Mouse (Mus musculus) duodenum, adult 2 months (tissue): ENCODE data around the gene Olfr727. TPM values are rescaled to one million over a fixed set of nuclear protein-coding genes. Genes with fewer than 3 reads are reported as not detected.

Experiments used
- polyA plus RNA-seq: library from polyadenylated mRNA; depleted of rRNA; stranded (reverse); fragments of >200 nt; gene quantifications from 2 replicates; pipeline ENCODE4 v1.2.3, GENCODE M21; 2012; ENCODE audit warnings: low replicate concordance; rRNA removed

Gene Olfr727
- not detected in 2 replicates for polyA plus RNA-seq

GRCm38 (mm10) chr14:50122886-50123285, at the start of gene Olfr727:
Olfr727 (plus strand) TSS chr14:50123186.

GRCm38 (mm10) chr14:50090853-50091252, 32.1 kb upstream of the Olfr727 start, which contains the start of gene Olfr726:
Olfr726 (minus strand) TSS chr14:50090953.

GRCm38 (mm10) chr14:50142580-50142979, 19.6 kb downstream of the Olfr727 start, which contains the start of gene Olfr728:
Olfr728 (minus strand) TSS chr14:50142680.

DNA sequence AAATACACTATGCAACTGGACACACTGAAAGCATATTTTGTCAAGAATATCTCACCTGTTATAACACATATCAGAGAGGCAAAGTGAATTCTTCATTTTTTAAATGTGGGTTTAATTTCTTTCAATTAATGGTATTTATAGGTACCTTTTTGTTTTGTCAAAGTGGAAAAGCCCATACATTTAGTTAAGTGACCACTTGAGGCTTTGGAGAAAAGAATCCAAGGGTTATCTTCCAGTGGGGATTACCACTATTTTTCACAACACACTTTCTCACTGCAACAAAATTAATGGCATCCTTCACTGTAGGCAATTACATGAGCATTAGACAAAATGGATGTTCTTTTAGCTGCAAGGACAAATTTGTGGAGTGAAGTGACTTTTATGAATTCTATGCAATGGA, 29.8 kb downstream of the Olfr727 start, which contains the start of gene Olfr729:
Gene Olfr729, minus strand, starts transcription at position 101 of the 400 bp plus-strand sequence.

Other genes starting within 250 kb of the Olfr727 start
- not detected in 2 replicates for gene Olfr722, start 221.2 kb upstream of the Olfr727 start, polyA plus RNA-seq
- gene Olfr723, start 191.4 kb upstream of the Olfr727 start, polyA plus RNA-seq: not detected in 2 replicates
- gene Olfr724, start 159.9 kb upstream of the Olfr727 start, polyA plus RNA-seq: not detected in 2 replicates
- not detected in 2 replicates for gene Olfr725, start 82.8 kb upstream of the Olfr727 start, polyA plus RNA-seq
- not detected in 2 replicates for gene Olfr726, start 32.2 kb upstream of the Olfr727 start, polyA plus RNA-seq
- gene Olfr728, start 19.5 kb downstream of the Olfr727 start, polyA plus RNA-seq: not detected in 2 replicates
- not detected in 2 replicates for gene Olfr729, start 29.7 kb downstream of the Olfr727 start, polyA plus RNA-seq
- gene Olfr730, start 65.0 kb downstream of the Olfr727 start, polyA plus RNA-seq: not detected in 2 replicates
- not detected in 2 replicates for gene Olfr731, start 118.7 kb downstream of the Olfr727 start, polyA plus RNA-seq
- gene Olfr732, start 161.0 kb downstream of the Olfr727 start, polyA plus RNA-seq: not detected in 2 replicates
- not detected in 2 replicates for gene Olfr733, start 178.3 kb downstream of the Olfr727 start, polyA plus RNA-seq
- gene Olfr734, start 203.6 kb downstream of the Olfr727 start, polyA plus RNA-seq: not detected in 2 replicates
- not detected in 2 replicates for gene Olfr735, start 225.7 kb downstream of the Olfr727 start, polyA plus RNA-seq
- gene Tlr11, start 234.7 kb downstream of the Olfr727 start, polyA plus RNA-seq: 0.12 TPM in 2 replicates